Mouse (Mus musculus) forebrain, embryonic 14.5 days (tissue): ENCODE data around the gene Sema6d. TPM values are rescaled to one million over a fixed set of nuclear protein-coding genes. Genes with fewer than 3 reads are reported as not detected.

Experiments
- ATAC-seq: fragments of 200-750 bp; cut with Nextera tagmentation; 2 replicates; pipeline ENCODE4 v1.8.0; 2017; ENCODE audit warnings: mild to moderate bottlenecking, moderate library complexity
- DNase-seq: peaks from one replicate; pipeline ENCODE4 v3.0.0-alpha.2; 2015; ENCODE audit warnings: low spot score
- H3K27ac ChIP-seq: fragments of 300-500 bp; sonication (generic); 2 replicates; pipeline ENCODE4 v1.5.1; 2014; ENCODE audit warnings: low read depth, mild to moderate bottlenecking, control low read depth, low read length, moderate library complexity
- H3K27me3 ChIP-seq: fragments of 300-500 bp; sonication (generic); replicated peaks from 2 replicates; pipeline ENCODE4 v1.6.1; 2014; ENCODE audit warnings: low read length, control low read depth, mixed read lengths; ENCODE audit not compliant: control insufficient read depth, insufficient read depth
- H3K36me3 ChIP-seq: fragments of 300-500 bp; sonication (generic); 2 replicates; pipeline ENCODE4 v1.6.1; 2014; ENCODE audit warnings: low read length, control low read depth; ENCODE audit not compliant: control insufficient read depth, insufficient read depth
- H3K4me1 ChIP-seq: fragments of 300-500 bp; sonication (generic); 2 replicates; pipeline ENCODE4 v1.6.1; 2014; ENCODE audit warnings: antibody characterized with exemption, low read length, control low read depth; ENCODE audit not compliant: control insufficient read depth, insufficient read depth
- H3K4me2 ChIP-seq: fragments of 300-500 bp; sonication (generic); 2 replicates; pipeline ENCODE4 v1.6.1; 2014; ENCODE audit warnings: mild to moderate bottlenecking, control low read depth, low read length
- H3K4me3 ChIP-seq: fragments of 300-500 bp; sonication (generic); 2 replicates; pipeline ENCODE4 v1.5.1; 2014; ENCODE audit warnings: low read depth, low read length, control low read depth
- H3K9ac ChIP-seq: fragments of 300-500 bp; sonication (generic); 2 replicates; pipeline ENCODE4 v1.6.1; 2014; ENCODE audit warnings: mild to moderate bottlenecking, low read length, control low read depth, moderate library complexity
- H3K9me3 ChIP-seq: fragments of 300-500 bp; sonication (generic); replicated peaks from 2 replicates; pipeline ENCODE4 v1.6.1; 2016; ENCODE audit warnings: low read length, control low read depth, mixed read lengths; ENCODE audit not compliant: control insufficient read depth
- WGBS: fragments of 180-500 bp; shearing (Covaris S2); extraction: QIAGEN DNeasy Blood & Tissue Kit; methylation state at CpG from one replicate; pipeline ENCODE4 v1.1.7; 2014; 5-methylcytosine and 5-hydroxymethylcytosine counted together
- polyA plus RNA-seq: library from polyadenylated mRNA; unstranded; fragments of >200 nt; fragmentation: Nextera tagmentation; extraction: Ambion mirVana; gene quantifications from 2 replicates; pipeline ENCODE4 v1.2.1, GENCODE M21; 2014

The Sema6d gene
- polyA plus RNA-seq, 1 experiment from 2014 or later = 15.7 TPM

DNA sequence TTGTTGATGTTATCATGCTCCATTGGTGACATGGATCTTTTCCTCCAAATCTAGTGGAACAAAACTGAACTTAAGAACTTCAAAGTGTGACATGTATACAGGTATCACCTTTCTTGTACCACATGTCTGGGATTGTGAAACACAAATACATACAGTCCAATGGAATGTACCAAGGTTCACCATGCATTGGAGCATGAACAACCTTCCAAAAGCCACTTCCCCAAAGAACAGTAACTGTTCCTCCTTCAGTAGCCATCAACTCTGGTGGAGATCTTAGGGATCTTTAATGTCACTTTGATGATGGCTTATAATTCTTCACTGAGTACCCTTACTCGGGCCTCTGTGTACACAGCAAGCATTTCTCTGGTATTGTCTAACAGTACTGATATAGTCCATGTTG, 295.3 kb downstream of the Sema6d start:
- Histone ChIP-seq H3K9me3 (no peaks in the 10 kb centered on the region), H3K36me3 (no peaks in the 10 kb centered on the region), H3K27me3 (no peaks in the 10 kb centered on the region), H3K4me1 (no peaks in the 10 kb centered on the region), H3K27ac (no peak overlapping the region), H3K9ac (no peak overlapping the region), H3K4me2 (no peak overlapping the region), H3K4me3 (no peak overlapping the region)
- no peak for ATAC-seq
- 79% methylated on average over 1 of the region's 1 CpGs for WGBS
- no peak for DNase-seq

DNA sequence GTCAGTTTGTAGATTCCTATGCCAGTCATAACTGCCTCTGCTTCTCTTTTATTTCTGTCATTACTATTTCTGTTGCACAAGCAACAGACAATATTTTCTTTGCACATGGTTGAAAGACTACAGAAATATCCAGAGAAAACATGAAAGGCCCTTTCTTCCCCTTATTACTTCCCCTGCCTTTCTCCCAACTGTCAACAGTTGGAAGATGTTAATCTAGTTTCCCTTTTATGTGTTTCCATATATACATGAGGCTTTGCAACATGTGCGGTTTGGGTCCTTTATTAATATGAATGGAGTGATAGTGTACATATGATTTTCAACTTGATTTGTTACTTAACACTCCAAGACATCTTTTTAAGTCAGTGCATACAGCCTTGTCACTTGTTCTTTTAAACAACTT, 296.0 kb downstream of the Sema6d start:
- Histone ChIP-seq H3K27ac (no peak overlapping the region), H3K9ac (no peak overlapping the region), H3K4me1 (no peaks in the 10 kb centered on the region), H3K27me3 (no peaks in the 10 kb centered on the region), H3K4me3 (no peak overlapping the region), H3K36me3 (no peaks in the 10 kb centered on the region), H3K9me3 (no peaks in the 10 kb centered on the region), H3K4me2 (no peak overlapping the region)
- WGBS = 86% methylated on average over 1 of the region's 1 CpGs
- DNase-seq (no peak), ATAC-seq (no peak)

DNA sequence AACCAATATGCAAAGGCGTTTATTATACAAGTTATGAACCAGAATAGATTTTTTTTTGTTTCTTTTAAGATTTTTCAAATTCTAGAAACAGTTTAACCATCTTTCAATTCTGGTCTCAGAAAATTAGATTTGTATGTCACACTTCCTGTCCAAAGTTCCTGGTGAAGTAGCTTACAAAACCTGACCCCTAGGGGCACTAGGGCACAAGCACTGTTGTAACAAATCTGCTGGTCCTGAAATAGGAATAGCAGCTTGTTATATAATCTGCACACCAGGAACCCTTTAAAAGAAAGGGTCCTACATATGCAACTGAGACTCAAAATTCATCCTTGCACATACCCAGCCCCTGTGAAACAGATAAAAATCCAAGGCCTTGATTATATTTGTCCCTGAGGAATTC, 298.5 kb downstream of the Sema6d start:
- H3K27me3 ChIP-seq = no peaks in the 10 kb centered on the region
- no peak overlapping the region for H3K4me2 ChIP-seq
- H3K27ac ChIP-seq = no peak overlapping the region
- DNase-seq (no peak), ATAC-seq (no peak)
- H3K9ac ChIP-seq = no peak overlapping the region
- H3K4me3 ChIP-seq = no peak overlapping the region
- no peaks in the 10 kb centered on the region for H3K9me3 ChIP-seq
- no peaks in the 10 kb centered on the region for H3K4me1 ChIP-seq
- no peaks in the 10 kb centered on the region for H3K36me3 ChIP-seq
- 86% methylated on average over 1 of the region's 1 CpGs for WGBS

DNA sequence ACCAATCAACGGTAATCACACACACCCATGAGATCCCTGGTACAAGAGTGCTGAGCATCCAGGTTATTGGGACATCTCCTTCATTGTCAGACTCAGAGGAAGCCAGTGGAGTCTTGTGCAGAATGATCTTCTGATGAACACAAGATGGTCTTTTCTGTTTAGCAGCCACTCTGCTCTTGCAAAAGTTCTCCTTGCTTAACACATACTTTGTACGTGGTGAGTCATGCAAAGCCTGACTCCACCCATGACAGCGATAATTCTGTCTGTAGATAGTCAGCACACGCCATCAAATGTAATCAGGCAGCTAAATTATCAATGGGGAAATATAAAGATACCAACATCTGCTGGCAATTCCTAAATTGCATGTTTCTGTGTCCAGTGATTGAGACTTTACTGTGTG, 307.0 kb downstream of the Sema6d start:
- Histone ChIP-seq H3K27me3 (no peaks in the 10 kb centered on the region), H3K9ac (no peak overlapping the region), H3K4me3 (no peak overlapping the region), H3K27ac (no peak overlapping the region), H3K9me3 (no peaks in the 10 kb centered on the region), H3K4me2 (no peak overlapping the region), H3K4me1 (no peaks in the 10 kb centered on the region), H3K36me3 (no peaks in the 10 kb centered on the region)
- 93% methylated on average over 4 of the region's 4 CpGs for WGBS
- ATAC-seq (no peak), DNase-seq (no peak)

DNA sequence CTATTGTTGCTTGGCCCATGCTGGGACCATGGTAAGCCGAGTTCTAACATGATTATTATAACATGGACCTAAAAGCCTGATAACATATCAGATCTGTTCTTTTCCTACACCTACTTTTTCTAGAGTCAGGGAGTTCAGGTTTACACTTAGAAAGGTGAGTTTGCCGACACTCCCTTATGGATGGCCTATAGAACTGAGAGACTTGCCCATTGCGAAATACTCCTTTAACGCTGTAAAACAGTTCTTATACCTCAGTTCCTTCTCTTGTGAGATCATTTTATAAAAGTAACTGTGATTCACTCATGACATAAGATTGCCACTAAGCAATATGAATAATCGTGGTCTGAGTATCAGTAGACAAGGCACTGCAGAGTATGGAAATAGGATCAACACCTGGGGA, 307.5 kb downstream of the Sema6d start:
- Histone ChIP-seq H3K9me3 (no peaks in the 10 kb centered on the region), H3K4me2 (no peak overlapping the region), H3K27me3 (no peaks in the 10 kb centered on the region), H3K9ac (no peak overlapping the region), H3K36me3 (no peaks in the 10 kb centered on the region), H3K4me1 (no peaks in the 10 kb centered on the region), H3K4me3 (no peak overlapping the region), H3K27ac (no peak overlapping the region)
- ATAC-seq = no peak
- 92% methylated on average over 5 of the region's 5 CpGs for WGBS
- DNase-seq = no peak

DNA sequence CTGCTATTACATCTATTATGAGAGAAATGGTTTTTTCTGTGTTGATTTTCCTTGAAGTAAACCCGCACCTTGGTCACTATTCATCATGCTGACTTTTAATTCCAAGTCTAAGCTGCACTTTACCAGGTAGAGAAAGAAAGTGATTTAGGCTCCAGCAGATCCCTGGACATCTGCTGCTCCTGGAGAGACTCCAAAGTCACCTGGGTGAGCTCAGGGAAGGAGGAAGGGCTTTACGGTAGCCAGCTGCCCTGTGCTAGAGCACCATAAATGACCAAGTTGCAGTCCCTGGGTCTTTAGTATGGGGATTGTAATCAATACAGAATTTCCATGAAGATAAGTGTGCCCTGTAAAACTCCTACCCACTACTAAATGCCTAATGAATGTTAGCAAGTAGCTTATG, 309.8 kb downstream of the Sema6d start:
- Histone ChIP-seq H3K4me3 (no peak overlapping the region), H3K9ac (no peak overlapping the region), H3K4me2 (no peak overlapping the region), H3K4me1 (peaks cover 12% of the 10 kb centered on the region), H3K36me3 (no peaks in the 10 kb centered on the region), H3K27ac (no peak overlapping the region), H3K9me3 (no peaks in the 10 kb centered on the region), H3K27me3 (no peaks in the 10 kb centered on the region)
- WGBS = 92% methylated on average over 2 of the region's 2 CpGs
- ATAC-seq = no peak
- no peak for DNase-seq

DNA sequence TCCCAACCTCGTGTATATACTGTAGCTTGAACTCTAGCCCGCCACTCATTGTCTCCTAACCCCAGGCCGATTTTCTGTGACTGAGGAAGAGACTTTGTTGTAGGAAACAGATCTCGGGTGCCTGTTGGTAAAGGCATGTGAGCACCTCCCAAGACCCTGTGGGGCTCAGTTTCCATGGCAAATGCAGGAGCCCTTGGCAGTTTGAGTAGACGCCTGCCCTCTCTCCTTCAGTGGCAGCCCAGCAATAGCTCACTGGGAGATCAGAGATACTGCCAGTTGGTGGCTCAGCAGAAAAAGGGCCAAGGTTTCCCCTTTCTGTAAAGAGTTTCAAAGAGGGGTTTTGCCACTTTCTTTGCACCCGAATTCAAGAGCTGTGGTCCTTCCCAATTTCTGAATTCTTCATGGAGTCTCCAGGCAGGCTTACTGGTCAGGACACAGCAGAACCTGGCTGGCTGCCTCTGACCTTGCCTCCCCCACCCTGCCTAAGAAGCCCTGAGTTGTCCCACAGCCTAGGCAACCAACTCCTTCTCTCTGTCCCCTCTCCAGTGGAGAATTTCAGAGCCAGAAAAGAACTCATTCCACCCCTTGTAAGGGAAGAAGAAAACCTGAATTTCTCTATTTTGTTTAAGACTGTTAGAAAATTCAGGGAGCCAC, 312.1 kb downstream of the Sema6d start:
- Histone ChIP-seq H3K4me2 (no peak overlapping the region), H3K27me3 (no peaks in the 10 kb centered on the region), H3K9me3 (no peaks in the 10 kb centered on the region), H3K4me3 (no peak overlapping the region), H3K27ac (no peak overlapping the region), H3K9ac (no peak overlapping the region), H3K4me1 (peaks cover 15% of the 10 kb centered on the region), H3K36me3 (no peaks in the 10 kb centered on the region)
- DNase-seq (no peak), ATAC-seq (no peak)
- 73% methylated on average over 6 of the region's 6 CpGs for WGBS

DNA sequence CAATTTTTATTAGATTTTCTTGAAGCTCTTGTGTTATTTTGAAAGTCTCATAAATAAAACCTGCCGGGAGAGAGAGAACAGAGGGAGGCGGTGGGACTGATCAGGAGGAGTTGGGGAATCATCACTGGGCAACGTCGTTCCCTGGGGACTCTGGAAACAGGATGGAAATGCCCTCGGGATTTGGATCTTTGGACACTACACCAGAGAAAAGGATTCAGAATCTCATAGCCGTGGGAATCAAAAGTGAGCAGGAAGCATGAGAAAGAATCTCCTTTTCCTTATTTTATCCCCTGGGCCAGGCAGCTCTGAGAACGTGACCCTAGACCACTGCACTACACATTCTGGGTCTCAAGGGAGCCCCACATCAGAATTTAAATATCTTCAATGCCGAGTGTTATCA, 313.8 kb downstream of the Sema6d start:
- H3K27ac ChIP-seq = peak overlapping the region; percentile 35; the same call in 1 of the 2 replicates
- no peaks in the 10 kb centered on the region for H3K27me3 ChIP-seq
- no peak for DNase-seq
- H3K9me3 ChIP-seq = no peaks in the 10 kb centered on the region
- H3K4me1 ChIP-seq = peaks cover 15% of the 10 kb centered on the region
- no peaks in the 10 kb centered on the region for H3K36me3 ChIP-seq
- no peak overlapping the region for H3K4me3 ChIP-seq
- no peak overlapping the region for H3K9ac ChIP-seq
- ATAC-seq = no peak
- H3K4me2 ChIP-seq = no peak overlapping the region
- 80% methylated on average over 8 of the region's 8 CpGs for WGBS

DNA sequence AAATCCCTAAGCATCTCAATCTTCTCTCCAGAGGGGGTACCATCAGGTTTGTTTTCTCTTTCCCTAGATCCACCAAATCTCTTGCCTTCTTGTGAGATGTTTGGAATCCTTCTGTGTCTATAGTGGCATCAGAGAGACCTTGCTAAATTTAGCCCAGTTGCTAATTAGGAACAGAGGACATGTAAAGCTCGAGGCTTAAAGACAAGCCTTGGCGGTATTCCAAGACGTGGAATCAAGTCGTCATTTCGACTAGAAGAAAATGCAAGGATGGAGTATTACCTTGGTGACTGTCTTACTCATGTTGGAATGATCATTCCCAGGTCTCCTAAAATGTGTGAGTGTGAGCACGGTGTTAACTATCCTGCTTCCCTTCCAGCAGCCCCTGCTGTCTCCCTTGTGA, 314.2 kb downstream of the Sema6d start:
- H3K4me2 ChIP-seq = no peak overlapping the region
- peak overlapping the region; percentile 83 for H3K27ac ChIP-seq
- peaks cover 15% of the 10 kb centered on the region for H3K4me1 ChIP-seq
- H3K4me3 ChIP-seq = no peak overlapping the region
- ATAC-seq = no peak; the same call in 1 of the 2 replicates
- no peaks in the 10 kb centered on the region for H3K36me3 ChIP-seq
- no peak overlapping the region for H3K9ac ChIP-seq
- no peaks in the 10 kb centered on the region for H3K9me3 ChIP-seq
- no peaks in the 10 kb centered on the region for H3K27me3 ChIP-seq
- 33% methylated on average over 6 of the region's 6 CpGs for WGBS
- peak; percentile 61 for DNase-seq
